Mouse (Mus musculus) midbrain, embryonic 15.5 days (tissue): ENCODE measurements around the gene Oas1g. TPM values are rescaled to one million over a fixed set of nuclear protein-coding genes. Genes with fewer than 3 reads are reported as not detected.
A peak's percentile ranks its signal among the peaks of the same experiment; 100 is the strongest.

ENCODE experiments used
- ATAC-seq: fragments of 200-750 bp; cut with Nextera tagmentation; replicated peaks from 2 replicates; pipeline ENCODE4 v1.8.0; 2017; ENCODE audit warnings: moderate TSS enrichment
- H3K27ac ChIP-seq: fragments of 300-500 bp; sonication (generic); 2 replicates; pipeline ENCODE4 v1.5.1; 2015; ENCODE audit warnings: mild to moderate bottlenecking, inconsistent platforms
- H3K27me3 ChIP-seq: fragments of 300-500 bp; sonication (generic); replicated peaks from 2 replicates; pipeline ENCODE4 v1.6.1; 2015; ENCODE audit warnings: inconsistent platforms
- H3K36me3 ChIP-seq: fragments of 300-500 bp; sonication (generic); replicated peaks from 2 replicates; pipeline ENCODE4 v1.6.1; 2015; ENCODE audit warnings: inconsistent platforms
- H3K4me1 ChIP-seq: fragments of 300-500 bp; sonication (generic); 2 replicates; pipeline ENCODE4 v1.6.1; 2015; ENCODE audit warnings: inconsistent platforms
- H3K4me2 ChIP-seq: fragments of 300-500 bp; sonication (generic); 2 replicates; pipeline ENCODE4 v1.6.1; 2015; ENCODE audit warnings: inconsistent platforms, mild to moderate bottlenecking, moderate library complexity
- H3K4me3 ChIP-seq: fragments of 300-500 bp; sonication (generic); 2 replicates; pipeline ENCODE4 v1.5.1; 2015; ENCODE audit warnings: mild to moderate bottlenecking, inconsistent platforms
- H3K9ac ChIP-seq: fragments of 300-500 bp; sonication (generic); 2 replicates; pipeline ENCODE4 v1.6.1; 2015; ENCODE audit warnings: mild to moderate bottlenecking, inconsistent platforms
- H3K9me3 ChIP-seq: fragments of 300-500 bp; sonication (generic); 2 replicates; pipeline ENCODE4 v1.6.1; 2016; ENCODE audit warnings: inconsistent platforms
- WGBS: fragments of 180-500 bp; shearing (Covaris S2); methylation state at CpG from one replicate; pipeline ENCODE4 v1.1.7; 2015; ENCODE audit warnings: mixed read lengths; 5-methylcytosine and 5-hydroxymethylcytosine counted together
- microRNA-seq: library from miRNA; unstranded; fragments of <30 nt; microRNA quantifications from one replicate; pipeline ENCODE4, GENCODE M21; 2016
- polyA plus RNA-seq: library from polyadenylated mRNA; unstranded; fragments of >200 nt; fragmentation: Nextera tagmentation; extraction: Ambion mirVana; gene quantifications from 2 replicates; pipeline ENCODE4 v1.2.1, GENCODE M21; 2015

The Oas1g gene
- polyA plus RNA-seq, 1 experiment from 2014 or later = 0.23 TPM

GRCm38 (mm10) chr5:120836731-120837585, 50.5 kb downstream of the Oas1g start:
- Histone ChIP-seq H3K36me3 (no peaks in the 10 kb centered on the region), H3K4me3 (no peak overlapping the region), H3K27ac (no peak overlapping the region), H3K4me1 (peaks cover 9% of the 10 kb centered on the region; the same call in 1 of the 2 replicates), H3K9ac (no peak overlapping the region), H3K27me3 (no peaks in the 10 kb centered on the region), H3K9me3 (no peaks in the 10 kb centered on the region), H3K4me2 (no peak overlapping the region)
- ATAC-seq = no peak
- 9% methylated on average over 8 of the region's 8 CpGs for WGBS

GRCm38 (mm10) chr5:120833335-120834280, 53.8 kb downstream of the Oas1g start:
- Histone ChIP-seq H3K36me3 (no peaks in the 10 kb centered on the region), H3K27ac (no peak overlapping the region), H3K9me3 (no peaks in the 10 kb centered on the region), H3K9ac (no peak overlapping the region), H3K4me2 (peak overlapping the region; percentile 32), H3K4me3 (no peak overlapping the region), H3K27me3 (no peaks in the 10 kb centered on the region), H3K4me1 (peaks cover 9% of the 10 kb centered on the region; the same call in 1 of the 2 replicates)
- 9% methylated on average over 17 of the region's 17 CpGs for WGBS
- no peak for ATAC-seq

GRCm38 (mm10) chr5:120831031-120831430, 56.4 kb downstream of the Oas1g start:
- no peaks in the 10 kb centered on the region for H3K9me3 ChIP-seq
- no peak overlapping the region for H3K4me2 ChIP-seq
- no peak overlapping the region for H3K4me3 ChIP-seq
- no peaks in the 10 kb centered on the region for H3K36me3 ChIP-seq
- 83% methylated on average over 4 of the region's 4 CpGs for WGBS
- no peak overlapping the region for H3K27ac ChIP-seq
- no peak for ATAC-seq
- peaks cover 9% of the 10 kb centered on the region; the same call in 1 of the 2 replicates for H3K4me1 ChIP-seq
- no peaks in the 10 kb centered on the region for H3K27me3 ChIP-seq
- H3K9ac ChIP-seq = no peak overlapping the region

Small RNAs within 50 kb of the gene (microRNA-seq; reads per million reads assigned to microRNA genes)
- not detected for gene Gm22907

Other genes starting within 250 kb of the Oas1g start
- gene Rasal1, start 238.8 kb downstream of the Oas1g start, polyA plus RNA-seq = 1.0 and 1.6 TPM in 2 replicates
- gene Dtx1, start 175.7 kb downstream of the Oas1g start, polyA plus RNA-seq = 64.5 and 68.9 TPM in 2 replicates
- 0.43 and 0.59 TPM in 2 replicates for gene Oas2, start 137.8 kb downstream of the Oas1g start, polyA plus RNA-seq
- gene Oas3, start 110.0 kb downstream of the Oas1g start, polyA plus RNA-seq = 0.81 and 1.0 TPM in 2 replicates
- 0.23 and 0.28 TPM in 2 replicates for gene Oas1e, start 92.1 kb downstream of the Oas1g start, polyA plus RNA-seq
- gene Oas1c, start 75.1 kb downstream of the Oas1g start, polyA plus RNA-seq = 0.31 and 0.41 TPM in 2 replicates
- not detected in 2 replicates for gene Oas1f, start 40.2 kb downstream of the Oas1g start, polyA plus RNA-seq
- not detected in 2 replicates for gene Oas1h, start 26.2 kb downstream of the Oas1g start, polyA plus RNA-seq
- gene Oas1a, start 19.9 kb upstream of the Oas1g start, polyA plus RNA-seq = 0.92 and 1.3 TPM in 2 replicates
- 0.10 and 0.13 TPM in 2 replicates for gene Oas1d, start 26.9 kb upstream of the Oas1g start, polyA plus RNA-seq
- gene Rph3a, start 122.5 kb upstream of the Oas1g start, polyA plus RNA-seq = 27.9 and 30.7 TPM in 2 replicates